Mouse (Mus musculus) embryonic facial prominence, embryonic 14.5 days (tissue): ENCODE results near the gene Adcy10. TPM values are rescaled to one million over a fixed set of nuclear protein-coding genes. Genes with fewer than 3 reads are reported as not detected.
A peak's percentile ranks its signal among the peaks of the same experiment; 100 is the strongest.

ENCODE experiments used
- ATAC-seq: fragments of 200-750 bp; cut with Nextera tagmentation; 2 replicates; pipeline ENCODE4 v1.8.0; 2017; ENCODE audit warnings: low read depth, moderate number of reproducible peaks, moderate TSS enrichment
- DNase-seq: peaks from one replicate; pipeline ENCODE4 v3.0.0-alpha.2; 2015; ENCODE audit warnings: low spot score
- H3K27ac ChIP-seq: fragments of 300-500 bp; sonication (generic); replicated peaks from 2 replicates; pipeline ENCODE4 v1.5.1; 2014; ENCODE audit warnings: low read depth, mild to moderate bottlenecking, low read length, moderate library complexity
- H3K27me3 ChIP-seq: fragments of 300-500 bp; sonication (generic); replicated peaks from 2 replicates; pipeline ENCODE4 v1.6.1; 2014; ENCODE audit warnings: low read length; ENCODE audit not compliant: control insufficient read depth, insufficient read depth
- H3K36me3 ChIP-seq: fragments of 300-500 bp; sonication (generic); 2 replicates; pipeline ENCODE4 v1.6.1; 2014; ENCODE audit warnings: low read length, mixed read lengths; ENCODE audit not compliant: control insufficient read depth, insufficient read depth
- H3K4me1 ChIP-seq: fragments of 300-500 bp; sonication (generic); 2 replicates; pipeline ENCODE4 v1.6.1; 2014; ENCODE audit warnings: antibody characterized with exemption, low read length; ENCODE audit not compliant: control insufficient read depth, insufficient read depth
- H3K4me2 ChIP-seq: fragments of 300-500 bp; sonication (generic); 2 replicates; pipeline ENCODE4 v1.6.1; 2014; ENCODE audit warnings: low read depth, mild to moderate bottlenecking, low read length, moderate library complexity, mixed read lengths
- H3K4me3 ChIP-seq: fragments of 300-500 bp; sonication (generic); 2 replicates; pipeline ENCODE4 v1.5.1; 2014; ENCODE audit warnings: low read depth, mild to moderate bottlenecking, low read length
- H3K9ac ChIP-seq: fragments of 300-500 bp; sonication (generic); 2 replicates; pipeline ENCODE4 v1.6.1; 2014; ENCODE audit warnings: low read depth, mild to moderate bottlenecking, low read length, moderate library complexity, mixed read lengths
- H3K9me3 ChIP-seq: fragments of 300-500 bp; sonication (generic); 2 replicates; pipeline ENCODE4 v1.6.1; 2016; ENCODE audit warnings: low read length; ENCODE audit not compliant: control insufficient read depth
- WGBS: fragments of 180-500 bp; shearing (Covaris S2); extraction: QIAGEN DNeasy Blood & Tissue Kit; methylation state at CpG from one replicate; pipeline ENCODE4 v1.1.7; 2014; 5-methylcytosine and 5-hydroxymethylcytosine counted together
- polyA plus RNA-seq: library from polyadenylated mRNA; unstranded; fragments of >200 nt; fragmentation: Nextera tagmentation; extraction: Ambion mirVana; gene quantifications from 2 replicates; pipeline ENCODE4 v1.2.1, GENCODE M21; 2014

Gene Adcy10
- not detected in 2 replicates for polyA plus RNA-seq

DNA sequence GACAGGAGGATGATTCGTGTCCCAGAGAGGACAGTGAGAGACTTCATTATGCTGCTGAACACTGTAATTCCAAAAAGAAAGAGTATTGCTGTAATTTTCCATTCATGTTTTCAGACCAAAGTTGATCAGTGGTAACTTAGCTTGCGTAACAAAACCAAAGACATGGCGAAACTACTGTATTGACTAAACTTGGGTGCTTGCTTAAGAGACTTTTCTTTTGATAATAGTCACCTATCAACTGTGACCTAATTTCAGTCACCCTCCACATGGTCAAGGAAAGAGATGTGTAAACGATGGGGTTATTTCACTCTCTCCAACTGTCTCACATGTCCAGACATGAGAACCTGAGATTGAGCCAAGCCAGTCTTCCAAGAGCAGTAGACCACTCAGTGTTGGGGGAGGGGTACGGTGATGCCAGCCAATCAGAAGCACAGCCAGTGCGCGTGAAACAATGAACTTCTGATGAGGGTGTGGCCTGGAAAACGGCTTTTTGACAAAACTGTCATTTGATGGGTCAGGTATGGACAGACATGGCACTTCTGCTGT lies at the start of gene Adcy10:
Gene Adcy10, plus strand, starts transcription at position 496 of the 546 bp plus-strand sequence.
- no peaks in the 10 kb centered on the region for H3K4me1 ChIP-seq
- DNase-seq (no peak), ATAC-seq (no peak)
- no peaks in the 10 kb centered on the region for H3K9me3 ChIP-seq
- no peak within 1 kb of the TSS for H3K9ac ChIP-seq
- H3K4me2 ChIP-seq: no peak within 1 kb of the TSS
- no peaks in the 10 kb centered on the region for H3K27me3 ChIP-seq
- no peak within 1 kb of the TSS for H3K4me3 ChIP-seq
- no peak within 1 kb of the TSS for H3K27ac ChIP-seq
- H3K36me3 ChIP-seq: peaks cover 20% of the 10 kb centered on the region
- 90% methylated on average over 8 of the region's 8 CpGs for WGBS

DNA sequence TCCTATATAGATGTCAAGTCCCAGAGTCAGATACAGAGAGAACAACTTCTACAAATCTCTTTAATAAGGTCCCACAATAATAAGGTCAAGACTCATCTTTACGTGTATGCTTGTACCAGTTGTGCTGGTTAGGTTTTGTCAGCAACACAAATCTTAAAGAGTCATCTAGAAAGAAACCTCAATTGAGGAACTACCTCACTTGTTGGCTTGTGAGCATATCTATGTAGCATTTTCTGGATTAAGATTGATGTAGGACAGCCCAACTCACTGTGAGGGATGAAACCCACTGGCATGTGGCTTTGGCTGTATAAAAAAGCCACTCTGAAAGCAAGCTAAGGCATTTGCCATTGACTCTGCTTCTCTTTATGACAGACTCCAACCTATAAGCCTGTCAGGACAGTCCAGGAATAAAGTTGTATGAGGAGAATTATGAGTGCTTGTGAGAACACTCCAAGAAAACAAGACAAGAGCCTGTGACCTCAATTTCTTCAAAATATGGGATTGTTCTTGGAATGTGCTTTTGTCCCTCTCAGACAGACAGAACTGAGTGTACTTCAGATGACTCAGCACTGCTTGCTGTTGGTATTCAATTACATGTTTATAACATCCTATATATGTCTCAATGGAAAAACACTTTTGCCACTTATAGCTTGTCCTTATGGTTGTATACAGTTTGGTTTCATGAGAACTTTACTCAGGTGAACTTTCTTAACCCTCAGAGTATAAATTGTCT lies 46.5 kb upstream of the Adcy10 start:
- Histone ChIP-seq H3K4me1 (no peaks in the 10 kb centered on the region), H3K9ac (no peak overlapping the region), H3K27me3 (no peaks in the 10 kb centered on the region), H3K9me3 (peaks cover 10% of the 10 kb centered on the region; the same call in 1 of the 2 replicates), H3K27ac (no peak overlapping the region), H3K36me3 (no peaks in the 10 kb centered on the region), H3K4me3 (no peak overlapping the region), H3K4me2 (no peak overlapping the region)
- no peak for DNase-seq
- WGBS: 97% methylated on average over 1 of the region's 1 CpGs
- no peak for ATAC-seq

DNA sequence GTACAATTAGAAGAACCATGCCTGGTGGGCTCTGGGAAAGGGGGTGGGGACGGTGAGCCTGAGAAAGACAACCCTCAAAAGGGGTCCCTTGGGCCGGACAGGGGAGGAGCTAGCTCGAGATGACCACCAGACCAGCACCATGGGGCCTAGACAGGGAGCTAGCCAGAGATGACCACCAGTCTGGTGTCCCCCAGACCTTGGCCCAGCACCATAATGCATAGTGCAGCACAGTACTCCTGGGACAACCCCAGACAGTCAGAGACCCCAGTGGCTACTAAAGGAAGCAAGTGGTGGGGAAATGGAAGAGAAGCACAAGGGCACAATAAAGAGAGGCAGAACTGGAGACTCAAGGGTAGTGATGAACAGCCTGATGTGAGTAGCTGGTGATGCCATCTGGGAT lies 44.2 kb upstream of the Adcy10 start:
- no peak overlapping the region for H3K4me2 ChIP-seq
- 46% methylated on average over 3 of the region's 3 CpGs for WGBS

DNA sequence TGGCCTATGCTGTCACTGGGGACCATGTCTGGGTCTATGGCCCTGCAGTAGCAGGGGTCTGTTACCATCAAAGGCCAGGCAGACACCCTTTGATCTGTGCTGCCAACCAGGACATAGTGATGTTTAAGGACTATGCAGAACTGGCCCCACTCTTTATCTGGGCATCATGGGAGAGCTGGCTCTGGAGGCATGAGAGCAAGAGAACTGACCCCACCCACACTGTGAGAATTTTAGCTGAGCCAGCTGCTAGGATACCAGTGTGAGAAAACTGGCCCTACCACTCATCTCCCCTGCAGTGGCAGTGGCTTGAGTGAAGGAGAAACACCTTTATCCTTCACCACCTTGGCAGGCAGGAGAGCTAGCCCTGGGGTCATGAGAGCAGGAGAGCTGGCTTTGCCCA lies 43.8 kb upstream of the Adcy10 start:
- Histone ChIP-seq H3K4me2 (no peak overlapping the region), H3K27me3 (no peaks in the 10 kb centered on the region), H3K36me3 (no peaks in the 10 kb centered on the region), H3K9ac (no peak overlapping the region), H3K4me1 (no peaks in the 10 kb centered on the region), H3K9me3 (peaks cover 2% of the 10 kb centered on the region; the same call in 1 of the 2 replicates), H3K27ac (no peak overlapping the region), H3K4me3 (no peak overlapping the region)
- DNase-seq: no peak
- ATAC-seq: no peak

More for the DNA sequence above, 44.2 kb upstream of the Adcy10 start:
- H3K27ac ChIP-seq: no peak overlapping the region
- H3K4me1 ChIP-seq: no peaks in the 10 kb centered on the region
- no peak overlapping the region for H3K9ac ChIP-seq
- ATAC-seq (no peak), DNase-seq (no peak)
- H3K9me3 ChIP-seq: peaks cover 6% of the 10 kb centered on the region; the same call in 1 of the 2 replicates
- H3K27me3 ChIP-seq: no peaks in the 10 kb centered on the region
- no peaks in the 10 kb centered on the region for H3K36me3 ChIP-seq
- no peak overlapping the region for H3K4me3 ChIP-seq

DNA sequence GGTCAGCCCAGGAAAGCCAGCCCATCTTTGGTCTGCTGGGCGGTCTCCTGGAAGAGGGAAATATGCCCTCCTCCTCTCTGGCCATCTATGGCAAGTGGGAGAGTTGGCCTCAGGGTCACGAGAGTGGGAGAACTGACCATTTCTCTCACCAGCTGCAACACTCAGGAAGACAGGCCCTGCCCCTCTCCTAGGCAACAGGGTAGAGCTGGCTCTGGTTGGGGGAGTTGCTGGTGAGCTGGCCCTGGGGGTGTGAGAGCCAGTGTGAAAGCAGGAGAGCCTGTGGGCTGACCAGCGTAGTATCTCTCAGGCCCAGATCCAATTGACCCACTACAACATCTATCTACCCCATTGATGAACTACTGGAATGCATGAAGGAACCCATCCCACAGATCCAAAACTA lies 43.3 kb upstream of the Adcy10 start:
- ATAC-seq (no peak), DNase-seq (no peak)
- 73% methylated on average over 3 of the region's 3 CpGs for WGBS
- Histone ChIP-seq H3K4me2 (no peak overlapping the region), H3K27me3 (no peaks in the 10 kb centered on the region), H3K27ac (no peak overlapping the region), H3K9me3 (no peaks in the 10 kb centered on the region), H3K4me3 (no peak overlapping the region), H3K9ac (no peak overlapping the region), H3K36me3 (no peaks in the 10 kb centered on the region), H3K4me1 (no peaks in the 10 kb centered on the region)

DNA sequence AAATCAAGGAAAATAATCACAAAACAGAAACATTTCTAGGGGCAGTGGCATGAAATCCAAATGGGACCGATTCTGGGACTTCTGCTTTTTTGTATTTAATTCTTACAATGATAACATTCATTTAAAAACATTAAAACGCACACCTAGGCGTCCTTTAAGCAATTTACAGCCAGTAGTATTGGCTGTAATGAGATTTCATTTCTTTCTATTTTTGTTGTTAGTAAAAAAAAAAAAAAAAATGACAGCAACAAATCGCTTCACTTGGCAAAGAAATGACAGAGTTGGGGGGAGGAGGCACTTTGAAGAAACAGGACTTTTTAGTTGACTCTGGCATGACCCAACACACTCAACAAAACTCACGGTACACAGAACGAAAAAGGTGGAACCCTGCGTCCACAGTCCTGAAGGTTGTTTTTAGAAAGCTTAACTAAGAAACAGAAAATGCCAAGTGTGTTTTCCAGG lies 25.9 kb upstream of the Adcy10 start:
- ATAC-seq (no peak), DNase-seq (no peak)
- Histone ChIP-seq H3K9ac (peak overlapping the region; percentile 85), H3K9me3 (no peaks in the 10 kb centered on the region; the same call in 1 of the 2 replicates), H3K27me3 (no peaks in the 10 kb centered on the region), H3K36me3 (no peaks in the 10 kb centered on the region), H3K4me1 (peaks cover 11% of the 10 kb centered on the region), H3K4me2 (peak overlapping the region; percentile 82), H3K4me3 (peak overlapping the region; percentile 97), H3K27ac (peak overlapping the region; percentile 95; the same call in 1 of the 2 replicates)
- WGBS: 19% methylated on average over 7 of the region's 7 CpGs

DNA sequence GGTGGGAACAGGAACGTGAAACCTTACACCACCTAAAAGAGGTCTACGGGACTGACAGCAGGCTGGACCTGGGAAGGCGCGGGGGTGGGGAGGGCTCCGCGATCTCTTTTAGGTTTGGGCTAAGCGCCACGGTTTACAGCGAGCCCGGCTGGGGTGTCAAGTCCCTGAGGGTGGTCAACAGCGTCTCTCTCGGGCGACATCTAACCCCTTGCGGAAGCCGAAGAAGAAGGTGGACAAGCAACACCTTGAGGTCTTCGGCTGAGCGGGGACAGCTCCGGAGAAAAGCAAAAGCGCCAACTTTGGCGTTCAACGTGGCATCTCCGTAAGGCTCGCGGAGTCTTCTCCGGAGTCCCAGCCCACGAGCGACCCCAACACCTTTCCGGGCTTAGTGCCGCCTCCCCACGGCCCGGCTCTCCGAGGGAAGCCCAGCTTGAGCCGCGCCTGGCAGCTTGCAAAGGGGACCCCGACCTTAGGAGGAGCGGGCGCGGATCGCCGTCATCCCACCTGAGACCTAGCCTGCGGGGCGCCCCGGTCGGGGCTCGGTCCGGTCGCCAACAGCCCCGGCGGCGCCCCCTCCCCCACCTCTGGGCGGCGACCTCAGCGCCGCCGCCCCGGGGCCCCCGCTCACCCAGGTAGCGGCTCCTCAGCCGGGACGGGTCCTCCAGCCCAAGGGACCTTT lies 25.3 kb upstream of the Adcy10 start:
- no peaks in the 10 kb centered on the region for H3K27me3 ChIP-seq
- ATAC-seq: no peak; the same call in 1 of the 2 replicates
- peak overlapping the region; percentile 97 for H3K4me3 ChIP-seq
- peak; percentile 59 for DNase-seq
- WGBS: 0% methylated on average over 35 of the region's 60 CpGs
- H3K4me2 ChIP-seq: peak overlapping the region; percentile 82
- H3K36me3 ChIP-seq: no peaks in the 10 kb centered on the region
- peak overlapping the region; percentile 85 for H3K9ac ChIP-seq
- H3K4me1 ChIP-seq: peaks cover 11% of the 10 kb centered on the region
- peak overlapping the region; percentile 95 for H3K27ac ChIP-seq
- H3K9me3 ChIP-seq: no peaks in the 10 kb centered on the region

DNA sequence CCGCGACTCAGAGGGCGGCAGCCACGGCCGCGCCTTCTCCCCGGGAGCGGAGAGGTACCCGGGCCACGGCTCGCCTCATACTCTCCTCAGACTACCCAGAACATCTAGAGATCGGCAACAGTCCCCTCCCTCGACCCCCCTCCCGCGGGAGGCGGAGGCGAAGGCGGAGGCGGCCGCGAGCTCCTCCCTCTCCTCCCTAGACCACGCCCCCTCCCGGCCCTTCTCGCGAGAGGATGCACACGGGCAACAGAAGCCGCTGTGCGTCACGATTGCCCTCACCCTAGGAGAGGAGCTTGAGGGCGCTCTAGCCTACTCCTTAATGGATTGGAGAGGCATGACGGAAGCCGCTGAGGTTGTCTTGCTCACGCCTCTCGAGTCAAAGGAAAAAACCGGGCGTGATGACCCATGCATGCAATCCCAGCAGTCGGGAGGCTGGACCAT lies 24.6 kb upstream of the Adcy10 start, which contains the start of the genes Dcaf6 and Mpc2:
Gene Dcaf6, minus strand, starts transcription at position 116 of the 441 bp plus-strand sequence.
Gene Mpc2, plus strand, starts transcription at position 278 of the 441 bp plus-strand sequence.
- peak; percentile 99 for DNase-seq
- H3K9me3 ChIP-seq: no peaks in the 10 kb centered on the region
- H3K27me3 ChIP-seq: no peaks in the 10 kb centered on the region
- peak within 1 kb of the TSS; percentile 95 for H3K27ac ChIP-seq
- ATAC-seq: peak; percentile 93
- no peaks in the 10 kb centered on the region for H3K36me3 ChIP-seq
- peak within 1 kb of the TSS; percentile 97 for H3K4me3 ChIP-seq
- H3K9ac ChIP-seq: peak within 1 kb of the TSS; percentile 85
- peak within 1 kb of the TSS; percentile 82 for H3K4me2 ChIP-seq
- WGBS: under 1% methylated on average over 21 of the region's 37 CpGs
- H3K4me1 ChIP-seq: peaks cover 11% of the 10 kb centered on the region
